Mouse (Mus musculus): ENCODE results near the gene 4930595D18Rik.

GRCm38 (mm10) chr12:111151422-111152156, 32.7 kb downstream of the 4930595D18Rik start:
- TF ChIP-seq CTCF (IDR thresholded peaks at IDR 0.05; ENCODE audit: low read depth) (no peak), EP300 (IDR thresholded peaks at IDR 0.05; ENCODE audit: low read depth) (no peak)
